Mouse (Mus musculus): ENCODE results near the gene Celf2.

GRCm38 (mm10) chr2:7145541-7146043, 363.8 kb downstream of the Celf2 start:
- TF ChIP-seq CTCF (IDR thresholded peaks at IDR 0.05; ENCODE audit: low read depth, low read length) (no peak), POLR2A (IDR thresholded peaks at IDR 0.05; ENCODE audit: borderline replicate concordance, low read depth, low read length) (no peak)

All from bone marrow macrophage, adult 2 months (primary cell).